Mouse (Mus musculus): Measurements from ENCODE around the gene Nisch. TPM values are rescaled to one million over a fixed set of nuclear protein-coding genes. Genes with fewer than 3 reads are reported as not detected.

The Nisch gene
- total RNA-seq, 4 experiments from 2014 or later, result 432 to 530 (median 469) TPM

DNA sequence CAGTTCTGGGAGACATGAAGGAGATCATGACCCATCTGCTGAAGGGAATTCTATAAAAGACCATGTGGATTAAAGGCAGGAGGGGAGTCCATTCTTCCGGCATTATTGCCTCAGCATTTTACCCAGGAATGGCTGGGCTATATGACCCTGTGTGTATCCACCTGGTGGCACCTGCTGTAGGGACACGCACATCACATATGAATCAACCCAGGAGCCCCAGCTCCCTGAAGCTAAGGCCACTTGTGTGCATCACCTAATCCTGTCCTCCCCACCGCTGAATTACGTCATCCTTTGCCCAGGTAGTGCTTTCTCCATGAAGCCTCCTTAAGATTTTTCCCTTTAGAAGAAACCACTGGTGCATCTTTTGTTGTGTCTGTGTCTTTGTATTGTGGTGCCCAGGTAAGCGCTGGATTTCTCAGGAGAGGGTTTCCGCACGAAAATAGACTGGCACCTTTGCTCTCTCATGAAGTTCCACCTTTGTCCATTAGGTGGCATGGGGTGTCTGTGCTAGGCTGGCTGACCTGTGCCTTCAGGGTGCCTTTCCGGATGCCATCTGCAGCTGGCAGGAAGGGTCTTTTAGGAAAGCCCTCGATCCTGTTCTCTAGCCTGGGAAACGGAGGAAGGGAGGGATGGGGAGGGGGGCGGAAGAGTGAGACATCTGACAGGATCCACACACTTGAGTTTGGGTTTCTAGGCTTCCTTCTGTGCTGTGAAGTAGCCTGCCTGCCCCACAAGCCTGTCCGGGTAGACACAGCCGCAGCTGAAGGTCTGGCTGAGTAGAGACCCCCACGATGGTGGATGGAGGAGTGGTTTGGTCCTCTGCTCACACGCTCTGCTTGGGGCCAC is 1.4 kb downstream of the Nisch start:
- peak in 1 of 2 experiments; percentile 44 for DNase-seq (ENCODE audit: low spot score in 2 of 2)

DNA sequence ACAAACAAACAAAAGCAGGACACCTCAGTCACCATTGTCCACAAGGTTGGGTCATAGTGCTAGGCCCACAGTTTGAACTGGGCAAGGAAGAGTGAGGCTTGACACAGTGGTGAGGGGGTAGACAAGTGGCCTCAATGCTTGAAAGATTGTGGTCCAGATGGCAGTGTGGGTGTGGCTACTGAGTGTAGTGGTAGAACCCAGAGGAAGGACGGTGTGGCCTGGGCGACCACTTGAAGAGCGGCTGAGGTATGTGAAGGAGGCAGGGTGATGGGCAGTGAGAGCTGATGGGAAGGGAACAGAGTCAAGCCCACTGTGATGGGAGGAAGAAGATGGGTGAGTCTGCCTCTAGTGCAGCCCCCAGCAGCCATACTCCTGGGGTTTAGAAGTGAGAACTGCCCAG is 2.1 kb downstream of the Nisch start:
- DNase-seq (ENCODE audit: low spot score in 2 of 2), result no peak

- DNase-seq (ENCODE audit: low spot score in 2 of 2), result no peak
Measured at GRCm38 (mm10) chr14:31213868-31214267, 2.9 kb downstream of the Nisch start.

DNA sequence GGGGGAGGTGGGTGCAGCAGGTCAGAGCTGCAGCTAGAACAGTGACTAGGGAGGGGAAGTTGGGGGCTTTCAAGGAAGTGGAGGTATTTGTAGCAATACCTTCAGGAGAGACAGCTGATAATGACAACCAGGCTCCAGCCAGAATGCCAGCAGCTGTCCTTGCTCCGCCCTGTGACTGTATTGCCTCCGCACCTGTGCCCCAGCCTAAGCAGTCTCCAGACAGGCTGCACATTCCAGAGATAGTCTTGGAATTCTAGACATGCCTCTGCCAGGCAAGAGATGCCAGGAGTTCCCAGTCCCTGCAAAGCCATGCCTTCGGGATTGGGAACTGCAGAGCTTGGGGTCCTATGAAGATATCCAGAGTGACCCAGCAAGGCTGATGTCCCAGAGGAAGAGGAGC is 4.2 kb downstream of the Nisch start:
- DNase-seq (ENCODE audit: low spot score in 2 of 2), result no peak

DNA sequence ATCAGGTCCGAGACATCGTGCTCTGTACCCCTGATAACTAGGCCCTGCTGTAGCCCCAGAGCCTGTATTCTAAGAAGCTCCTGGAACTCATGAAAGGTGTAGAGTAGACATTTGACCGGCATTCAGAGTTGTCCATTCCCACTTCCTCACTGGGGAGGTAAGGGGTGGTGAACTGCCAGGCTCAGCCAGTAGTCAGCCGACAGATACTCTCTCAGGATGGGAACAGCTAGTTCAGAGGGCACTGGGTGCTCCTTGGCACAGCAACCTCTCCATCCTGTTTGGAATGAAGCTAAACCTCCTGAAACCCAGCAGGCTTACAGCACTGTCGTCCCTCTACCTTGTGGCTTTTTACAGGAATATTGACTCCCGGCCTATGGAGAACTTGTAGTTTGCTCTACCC is 4.9 kb downstream of the Nisch start:
- no peak for DNase-seq (ENCODE audit: low spot score in 2 of 2)

- no peak for DNase-seq (ENCODE audit: low spot score in 2 of 2)
Measured at GRCm38 (mm10) chr14:31209133-31209557, 7.6 kb downstream of the Nisch start.

GRCm38 (mm10) chr14:31208084-31208483 is 8.7 kb downstream of the Nisch start, which contains the start of gene Tnnc1:
TSS of gene Tnnc1 (plus strand) at chr14:31208312.
- DNase-seq (ENCODE audit: low spot score in 2 of 2), result no peak

DNA sequence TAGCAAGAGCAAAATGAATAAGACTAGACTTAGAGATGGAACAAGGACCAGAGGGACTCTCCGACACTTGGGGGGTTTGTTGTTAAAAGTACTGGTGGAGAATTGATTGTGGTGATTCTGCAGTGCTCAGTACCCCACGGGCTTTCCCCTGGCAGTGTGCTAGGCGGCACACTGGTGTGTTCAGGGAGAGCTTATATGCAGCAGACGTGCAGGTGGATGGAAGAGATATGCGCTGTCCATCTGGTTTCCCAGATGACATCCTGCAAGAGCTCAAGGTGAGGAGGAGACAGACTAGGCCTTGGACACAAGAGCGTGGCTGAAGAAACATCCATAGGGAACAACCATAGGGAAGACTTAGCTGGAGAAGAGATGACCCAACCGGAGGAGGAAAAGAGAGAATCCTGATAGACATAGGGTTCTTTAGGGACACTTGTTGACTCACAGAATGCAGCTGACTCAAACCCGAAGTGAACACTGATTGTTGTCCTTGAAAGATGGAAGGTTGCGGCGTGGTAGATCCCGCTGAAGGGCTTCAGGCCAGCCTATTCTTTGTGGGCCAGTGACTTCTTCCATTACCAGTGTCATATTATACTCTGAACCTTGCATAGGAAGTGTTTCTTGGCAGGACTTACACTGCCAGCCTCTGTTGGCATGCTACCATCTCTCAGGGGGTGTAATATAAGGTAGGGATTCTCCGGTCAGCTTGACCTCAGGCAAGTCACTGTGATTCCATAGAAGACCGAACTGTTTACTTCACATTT is 9.5 kb downstream of the Nisch start:
- no peak for DNase-seq (ENCODE audit: low spot score in 2 of 2)

GRCm38 (mm10) chr14:31206472-31206981 is 10.2 kb downstream of the Nisch start:
- DNase-seq (ENCODE audit: low spot score in 2 of 2), result peak; percentile 91 to 93

- peak in 1 of 2 experiments; percentile 38 for DNase-seq (ENCODE audit: low spot score in 2 of 2)
Measured at GRCm38 (mm10) chr14:31205562-31206467, 10.9 kb downstream of the Nisch start.

DNA sequence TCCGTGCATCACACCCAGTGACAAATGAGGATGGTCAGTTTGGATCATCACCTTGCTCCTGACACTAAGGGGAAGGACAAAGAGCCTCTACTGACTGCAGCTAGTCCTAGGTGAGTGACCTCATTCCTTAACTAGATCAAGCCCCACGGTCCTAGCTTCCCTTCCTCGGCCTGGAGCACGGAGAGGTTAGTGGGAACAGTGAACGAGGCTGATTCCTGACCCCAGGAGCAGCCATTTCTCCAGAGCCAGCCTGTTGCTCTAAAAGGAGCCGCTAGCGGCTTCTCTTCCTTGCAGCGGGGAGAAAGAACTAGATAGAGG is 11.5 kb downstream of the Nisch start:
- no peak for DNase-seq (ENCODE audit: low spot score in 2 of 2)

GRCm38 (mm10) chr14:31204844-31205243 is 11.9 kb downstream of the Nisch start:
- DNase-seq (ENCODE audit: low spot score in 2 of 2), result no peak

DNA sequence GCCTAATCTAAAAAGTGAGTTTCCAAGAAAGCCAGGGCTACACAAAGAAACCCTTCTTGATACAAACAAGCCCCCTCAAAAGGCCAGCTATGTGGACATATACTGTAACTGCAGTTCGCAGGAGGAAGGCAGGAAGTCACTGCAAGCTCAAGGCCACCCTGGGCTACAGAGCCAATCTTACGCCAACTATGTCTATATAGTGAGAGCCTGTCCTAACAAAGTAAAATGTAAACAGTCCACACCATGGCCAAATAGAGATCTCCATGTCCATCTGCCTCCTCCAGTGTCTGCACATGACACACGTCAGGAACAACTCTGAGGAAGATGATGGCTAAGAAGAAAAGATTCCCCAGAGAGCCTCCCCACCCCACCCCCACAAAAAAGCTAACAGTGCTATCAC is 16.7 kb downstream of the Nisch start:
- DNase-seq (ENCODE audit: low spot score in 2 of 2), result no peak

DNA sequence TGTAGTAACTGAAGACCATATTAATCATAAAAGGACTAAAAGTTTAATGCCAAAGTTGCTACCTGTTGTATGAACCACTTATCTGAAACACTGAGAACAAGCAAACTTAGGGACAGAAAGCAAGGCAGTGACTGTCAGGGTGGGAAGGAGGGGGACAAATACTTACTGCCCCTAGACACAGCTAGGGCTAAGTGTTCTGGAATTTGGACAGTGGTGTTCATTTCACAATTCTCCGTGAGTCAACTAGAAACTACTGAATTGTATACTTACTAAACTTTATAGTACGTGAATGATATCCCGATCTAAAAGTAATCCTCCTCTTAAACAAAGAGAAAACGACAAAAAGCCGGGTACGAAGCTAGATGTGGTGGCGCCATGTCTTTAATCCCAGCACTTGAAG is 17.1 kb downstream of the Nisch start:
- DNase-seq (ENCODE audit: low spot score in 2 of 2), result no peak

DNA sequence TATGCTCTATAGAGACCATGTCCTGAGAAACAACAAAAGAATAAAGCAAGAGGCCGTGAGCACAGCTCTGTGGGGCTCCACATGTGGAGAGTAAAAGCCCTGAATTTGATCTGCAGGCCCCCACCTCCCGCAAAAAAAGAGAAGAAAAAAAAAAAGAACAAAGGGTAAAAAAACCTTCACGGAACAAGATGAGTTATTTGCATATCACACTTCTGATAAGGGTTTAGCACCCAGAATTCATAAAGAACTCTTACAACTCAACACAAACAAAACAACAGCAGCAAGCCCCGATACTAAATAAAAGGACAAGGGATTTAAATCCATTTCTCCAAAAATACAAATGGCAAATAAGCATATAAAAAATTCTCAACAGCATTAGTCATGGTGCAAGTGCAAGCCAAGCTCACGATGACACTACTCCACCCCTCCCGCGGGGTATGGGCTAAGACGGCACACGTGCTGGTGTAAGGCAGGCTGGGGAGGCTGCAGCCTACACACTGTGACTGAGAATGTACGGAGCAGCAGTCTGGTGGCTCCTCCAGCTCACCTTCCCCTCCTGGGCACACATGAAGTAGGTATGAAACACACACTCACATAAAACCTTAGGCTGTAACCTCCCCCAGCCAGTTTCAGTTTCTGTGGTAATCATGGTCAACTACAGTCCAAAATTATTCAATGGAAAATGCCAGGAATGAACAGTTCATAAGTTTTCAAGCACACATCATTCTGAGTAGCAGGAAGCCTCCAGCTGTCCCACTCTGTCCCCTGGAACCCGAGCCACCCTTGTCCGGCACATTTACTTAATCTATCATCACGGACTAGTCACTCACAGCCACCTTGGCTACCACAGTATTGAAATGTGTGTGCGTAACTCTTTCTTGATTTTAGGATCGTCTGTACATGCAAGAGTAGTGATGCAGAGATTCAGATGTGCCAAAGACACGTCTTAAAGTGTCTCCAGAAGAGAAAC is 18.9 kb downstream of the Nisch start:
- DNase-seq (ENCODE audit: low spot score in 2 of 2), result no peak

DNA sequence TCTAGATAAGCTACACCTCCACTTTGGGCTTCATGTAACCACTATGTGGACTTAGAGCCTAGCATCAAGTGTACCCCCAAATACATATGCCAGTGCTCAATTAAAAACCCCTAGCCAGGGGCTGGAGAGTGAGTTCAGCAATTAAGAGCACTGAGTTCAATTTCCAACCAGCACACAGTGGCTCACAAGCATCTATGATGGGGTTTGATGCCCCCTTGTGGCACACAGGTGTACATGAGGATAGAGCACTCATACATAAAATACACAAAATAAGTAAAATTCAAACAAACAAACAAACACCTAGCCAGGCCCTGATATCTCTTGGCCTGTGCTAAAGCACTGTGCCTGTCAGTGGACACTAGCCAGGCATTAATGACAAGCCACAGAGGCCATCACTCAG is 20.8 kb downstream of the Nisch start:
- no peak for DNase-seq (ENCODE audit: low spot score in 2 of 2)

- no peak for DNase-seq (ENCODE audit: low spot score in 2 of 2)
Measured at GRCm38 (mm10) chr14:31195521-31195920, 21.2 kb downstream of the Nisch start.

GRCm38 (mm10) chr14:31194891-31195513 is 21.7 kb downstream of the Nisch start:
- no peak for DNase-seq (ENCODE audit: low spot score in 2 of 2)

- DNase-seq (ENCODE audit: low spot score in 2 of 2), result no peak
Measured at GRCm38 (mm10) chr14:31194441-31194840, 22.3 kb downstream of the Nisch start.

DNA sequence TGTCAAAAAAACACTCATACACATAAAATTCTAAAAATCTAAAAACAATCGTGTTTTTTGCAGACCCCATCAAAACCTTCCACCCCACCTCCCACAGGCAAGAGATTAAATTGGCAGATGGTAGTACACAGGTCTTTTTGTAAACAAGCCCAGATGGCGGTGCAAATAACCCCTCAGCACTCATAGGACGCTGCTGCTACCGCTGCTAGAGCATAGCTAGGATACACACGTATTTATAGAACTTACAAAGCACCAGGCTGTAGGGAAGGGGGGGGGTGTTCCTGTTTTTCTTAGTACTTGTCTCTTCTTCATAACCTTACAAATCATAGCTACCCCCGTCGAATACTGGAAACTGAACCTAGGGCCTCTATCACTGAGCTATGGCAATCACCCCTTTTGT is 23.0 kb downstream of the Nisch start:
- peak in 1 of 2 experiments; percentile 43 for DNase-seq (ENCODE audit: low spot score in 2 of 2)
